Mouse (Mus musculus) cerebellum, postnatal 36 days (tissue): Measurements from ENCODE around the gene Olfr1191-ps1.
"Not testable (repeated sequence)": the region's sequence is repeated elsewhere in the genome, so short reads cannot be mapped to it uniquely, and the experiment has no call there.

Source experiments
- DNase-seq, 2 experiments: peaks; one replicate each; pipeline ENCODE4 v3.0.0; 2021 to 2022; ENCODE audit warnings: mixed read lengths in 2 of 2

Olfr1191-ps1 gene

DNA sequence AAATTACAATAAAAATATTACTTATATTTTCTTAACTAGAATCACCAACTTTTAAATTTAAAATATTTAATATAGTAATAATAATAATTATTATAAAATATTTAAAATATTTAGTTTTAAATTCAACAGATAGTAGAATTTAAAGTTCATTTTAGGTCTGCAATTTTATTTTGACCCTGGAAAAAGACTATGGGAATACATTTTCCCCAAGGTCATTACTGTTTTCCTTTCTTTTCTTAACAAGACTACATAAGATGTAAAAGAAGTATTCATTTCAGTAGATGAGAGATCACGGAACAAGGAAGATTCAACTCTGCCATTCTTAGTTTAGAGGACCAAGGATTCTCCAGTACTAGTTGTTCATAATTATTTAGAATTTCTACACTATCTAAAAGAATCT lies at the start of gene Olfr1191-ps1:
Olfr1191-ps1 (plus strand) TSS at position 301 of the 400 bp plus-strand sequence.
- DNase-seq, result not testable (repeated sequence)

GRCm38 (mm10) chr2:88648209-88648608 lies 7.9 kb downstream of the Olfr1191-ps1 start, which contains the start of gene Olfr1192-ps1:
Gene Olfr1192-ps1 (plus strand): TSS chr2:88648509.
- DNase-seq, result no peak

DNA sequence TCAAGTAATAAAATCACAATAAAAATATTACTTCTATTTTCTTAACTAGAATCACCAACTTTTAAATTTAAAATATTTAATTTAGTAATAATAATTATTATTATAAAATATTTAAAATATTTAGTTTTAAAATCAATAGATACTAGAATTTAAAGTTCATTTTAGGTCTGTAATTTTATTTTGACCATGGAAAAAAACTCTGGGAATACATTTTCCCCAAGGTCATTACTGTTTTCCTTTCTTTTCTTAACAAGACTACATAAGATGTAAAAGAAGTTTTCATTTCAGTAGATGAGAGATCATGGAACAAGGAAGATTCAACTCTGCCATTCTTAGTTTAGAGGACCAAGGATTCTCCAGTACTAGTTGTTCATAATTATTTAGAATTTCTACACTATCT lies 35.0 kb downstream of the Olfr1191-ps1 start, which contains the start of gene Olfr1193:
Olfr1193 (plus strand) TSS at position 301 of the 400 bp plus-strand sequence.
- DNase-seq, result not testable (repeated sequence)

GRCm38 (mm10) chr2:88689087-88689486 lies 48.7 kb downstream of the Olfr1191-ps1 start, which contains the start of gene Olfr1195:
Gene Olfr1195 (minus strand): TSS chr2:88689187.
- no peak for DNase-seq
